Mouse (Mus musculus) liver, postnatal 0 days (tissue): ENCODE data around the gene Tshb.

Experiments
- CTCF ChIP-seq: sonication (generic); IDR thresholded peaks from 2 replicates; pipeline ENCODE4 v1.5.1; 2016; ENCODE audit warnings: antibody characterized with exemption, low read depth
- EP300 ChIP-seq: IDR thresholded peaks from 2 replicates; pipeline ENCODE4 v1.6.1; 2016; ENCODE audit warnings: antibody characterized with exemption, low read depth, mild to moderate bottlenecking

DNA sequence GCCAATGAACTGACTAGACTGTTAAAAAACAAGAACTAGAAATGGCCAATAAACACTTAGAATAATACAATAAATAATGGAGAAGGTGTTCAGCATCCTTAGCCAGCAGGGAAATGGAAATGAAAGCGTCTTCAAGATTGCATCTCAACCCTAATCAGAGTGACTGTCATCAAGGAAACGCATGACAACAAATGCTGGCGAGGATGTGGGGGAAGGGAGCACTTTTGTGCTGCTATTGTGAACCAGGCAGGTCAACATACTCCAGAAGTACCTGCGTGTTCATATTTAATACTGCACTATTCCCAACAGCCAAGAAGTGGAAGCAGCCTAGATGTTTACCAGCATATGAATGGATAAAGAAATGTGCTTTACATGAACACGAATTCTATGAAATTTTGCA is 53.1 kb downstream of the Tshb start:
- TF ChIP-seq CTCF (no peak), EP300 (no peak)
